Mouse (Mus musculus) T-helper 1 cell (primary cell): ENCODE results near the gene Ublcp1.

Experiments
- in situ Hi-C: fragments of 300-600 bp; cut with MboI, MseI; formaldehyde crosslinking; loops from one replicate; pipeline ENCODE4 v1.15.1; 2025; ENCODE audit warnings: high pct_unique_total_duplicates

Gene Ublcp1

DNA sequence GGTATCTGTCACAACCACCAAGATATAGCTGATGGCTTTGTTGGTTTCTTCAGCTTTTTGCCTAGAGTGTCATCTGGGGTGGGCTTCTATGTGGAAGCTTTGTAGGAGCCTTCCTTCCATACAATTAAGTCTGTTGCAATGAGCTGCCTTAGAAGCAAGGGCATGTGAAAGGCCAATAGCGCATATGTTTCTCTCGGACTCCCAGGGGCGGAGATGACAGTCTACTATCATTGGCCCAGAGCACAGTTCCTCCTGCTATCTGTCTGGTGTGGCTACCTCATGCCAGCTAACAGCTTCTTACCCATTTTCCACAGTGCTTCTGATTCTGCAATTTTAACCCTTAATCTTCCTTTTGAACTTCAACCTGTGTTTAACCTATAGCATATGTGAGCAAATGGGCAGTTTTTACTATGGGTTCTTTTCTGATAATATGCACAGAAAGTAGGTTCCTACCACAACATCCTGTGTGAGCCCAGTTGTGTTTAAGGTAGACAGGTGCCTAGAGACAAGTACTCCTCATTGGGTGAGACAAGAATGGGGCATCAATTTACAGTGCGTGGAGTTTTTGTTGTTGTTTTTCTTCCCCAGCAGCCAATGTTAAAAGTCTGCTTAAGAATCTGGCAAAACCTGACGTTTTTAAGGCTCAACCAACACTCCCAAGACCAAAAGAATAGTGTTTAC lies 24.5 kb upstream of the Ublcp1 start:
- in situ Hi-C loops = no loop called here

DNA sequence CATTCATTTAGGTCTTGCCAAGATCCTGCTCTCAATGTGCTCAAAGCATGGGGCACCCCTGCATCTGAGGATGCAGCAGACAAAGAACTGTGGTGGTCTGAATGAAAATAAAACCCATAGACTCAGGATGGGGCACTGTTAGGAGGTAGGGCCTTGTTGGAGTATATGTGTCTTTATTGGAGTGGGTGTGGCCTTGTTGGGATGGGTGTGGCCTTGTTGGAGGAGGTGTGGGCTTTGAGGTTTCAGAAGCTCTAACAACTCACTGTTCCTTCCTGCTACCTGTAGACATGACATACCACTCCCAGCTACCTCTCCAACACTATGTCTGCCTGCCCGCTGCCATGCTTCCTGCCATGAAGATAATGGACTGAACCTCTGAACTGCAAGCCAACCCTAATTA lies 18.8 kb upstream of the Ublcp1 start:
- in situ Hi-C loops = no loop called here

DNA sequence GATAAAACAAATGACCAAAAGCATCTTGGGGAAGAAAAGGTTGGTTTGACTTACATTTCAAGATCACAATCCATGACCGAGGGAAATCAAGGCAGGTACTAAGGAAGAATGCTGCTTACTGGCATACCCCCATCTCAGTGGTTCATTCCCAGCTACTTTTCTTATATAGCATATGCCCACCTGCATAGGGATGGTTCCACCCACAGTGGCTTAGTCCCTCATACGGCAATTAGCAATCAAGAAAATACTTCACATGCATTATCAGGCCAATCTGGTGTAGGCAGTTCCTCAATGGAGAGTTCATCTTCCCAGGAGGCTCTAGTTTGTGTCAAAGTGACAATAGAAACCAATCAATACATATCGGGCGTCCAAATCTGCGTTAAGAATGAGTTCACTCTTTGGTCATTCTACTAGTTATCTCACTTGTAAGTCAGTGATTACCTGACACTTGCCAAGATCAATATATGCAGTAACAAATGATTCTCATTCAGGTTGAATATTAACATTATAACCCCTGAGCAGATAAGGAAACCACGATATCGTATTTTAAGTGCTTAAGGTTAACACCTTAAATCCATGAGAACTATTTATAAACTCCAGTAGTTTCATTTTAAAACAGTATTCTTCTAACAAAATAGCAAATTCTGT lies 14.9 kb upstream of the Ublcp1 start:
- in situ Hi-C loops = no loop called here

GRCm38 (mm10) chr11:44480246-44480645 lies 9.9 kb upstream of the Ublcp1 start:
- in situ Hi-C loops = no loop called here

DNA sequence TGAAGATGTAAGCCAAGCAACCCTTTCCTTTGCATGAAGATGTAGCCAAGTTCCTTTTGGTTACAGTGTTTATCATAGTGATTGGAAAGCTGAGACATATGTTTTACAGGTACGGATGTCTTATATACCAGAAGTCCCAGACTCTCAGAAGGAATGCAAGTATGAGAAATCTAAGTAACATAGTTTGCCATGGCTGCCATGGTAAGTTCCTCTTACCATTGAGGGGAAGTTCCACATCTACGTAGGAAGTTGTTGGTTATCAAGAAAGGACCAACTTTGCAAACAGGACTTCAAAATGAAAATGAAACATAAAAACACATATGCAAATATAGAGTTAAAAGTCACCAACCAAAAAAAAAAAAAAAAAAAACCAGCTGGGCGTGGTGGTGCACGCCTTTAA lies 8.1 kb upstream of the Ublcp1 start:
- in situ Hi-C loops = no loop called here

GRCm38 (mm10) chr11:44476445-44476844 lies 6.1 kb upstream of the Ublcp1 start:
- in situ Hi-C loops = no loop called here

GRCm38 (mm10) chr11:44475467-44475866 lies 5.2 kb upstream of the Ublcp1 start:
- in situ Hi-C loops = no loop called here

DNA sequence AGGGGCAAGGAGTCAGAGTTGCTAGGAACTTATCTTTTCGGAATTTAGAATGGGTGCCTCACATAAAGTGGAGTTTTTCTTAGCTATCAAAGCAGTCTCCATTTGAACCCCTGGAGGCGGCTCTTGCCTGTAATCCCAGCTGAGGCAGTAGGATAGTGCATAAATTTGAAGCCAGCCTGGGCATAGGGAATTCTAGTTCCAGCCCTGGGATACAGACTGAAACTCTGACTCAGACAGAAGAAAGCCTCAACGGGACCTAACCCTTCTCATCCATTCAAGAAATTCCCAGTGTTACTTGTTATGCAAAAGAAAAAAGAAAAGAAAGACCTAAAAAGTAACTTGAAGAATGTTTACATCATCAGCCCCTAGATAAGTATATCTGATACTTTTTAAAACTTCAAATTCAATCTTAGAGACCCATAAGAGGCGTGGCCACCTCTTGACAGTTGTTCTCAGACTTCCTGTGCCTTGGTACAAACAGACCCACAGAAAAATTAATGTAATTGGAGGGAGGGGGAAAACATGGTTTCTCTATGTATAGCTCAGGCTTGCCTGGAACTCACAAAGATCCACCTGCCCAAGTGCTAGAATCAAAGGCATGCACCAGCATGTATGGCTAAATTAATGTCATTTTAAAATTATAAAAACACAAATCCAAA lies 1.2 kb upstream of the Ublcp1 start:
- in situ Hi-C loops = loop anchor here (25.0 kb wide), 1 partner anchor 709 kb away; no protein-coding TSS in a partner anchor

DNA sequence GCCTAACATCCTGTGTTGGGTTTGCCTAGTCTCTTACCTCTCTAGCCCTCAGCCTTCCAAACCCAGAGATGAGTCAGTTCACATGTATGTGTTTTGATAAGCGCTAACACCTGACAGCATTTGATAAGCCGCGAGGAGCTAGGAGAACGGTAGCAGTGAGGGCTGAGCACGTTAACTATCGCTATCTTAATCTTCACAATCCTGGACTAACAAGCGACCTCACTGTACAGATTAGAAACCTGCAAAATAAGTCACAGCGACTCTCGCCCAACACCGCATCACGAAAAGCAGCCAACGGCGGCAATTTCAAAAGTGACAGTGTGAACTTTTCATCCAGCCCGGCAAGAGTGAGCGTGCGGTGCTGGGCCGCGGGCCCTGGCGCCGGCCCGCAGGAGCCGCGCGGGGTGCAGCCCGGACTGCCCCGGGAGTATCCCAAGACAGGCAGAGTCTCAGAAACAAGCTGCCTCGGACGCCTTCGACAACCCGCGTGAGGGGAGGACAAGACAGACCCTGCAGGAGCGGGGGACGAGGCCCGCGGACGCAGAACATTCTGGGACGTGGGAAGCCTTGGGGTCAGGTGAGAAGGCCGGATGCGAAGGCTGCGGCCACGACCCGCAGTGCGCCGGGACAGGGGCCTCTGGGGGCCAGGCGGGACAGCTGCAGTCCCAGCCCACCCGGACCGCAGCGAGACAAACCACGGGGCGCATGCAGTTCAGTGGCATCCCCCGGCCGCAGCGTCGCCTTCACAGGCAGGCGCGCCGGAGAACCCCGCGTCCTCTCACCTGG lies 459 bp downstream of the Ublcp1 start:
- in situ Hi-C loops = loop anchor here (5.0 to 25.0 kb wide), 2 partner anchors 92 to 708 kb away; no protein-coding TSS in a partner anchor

DNA sequence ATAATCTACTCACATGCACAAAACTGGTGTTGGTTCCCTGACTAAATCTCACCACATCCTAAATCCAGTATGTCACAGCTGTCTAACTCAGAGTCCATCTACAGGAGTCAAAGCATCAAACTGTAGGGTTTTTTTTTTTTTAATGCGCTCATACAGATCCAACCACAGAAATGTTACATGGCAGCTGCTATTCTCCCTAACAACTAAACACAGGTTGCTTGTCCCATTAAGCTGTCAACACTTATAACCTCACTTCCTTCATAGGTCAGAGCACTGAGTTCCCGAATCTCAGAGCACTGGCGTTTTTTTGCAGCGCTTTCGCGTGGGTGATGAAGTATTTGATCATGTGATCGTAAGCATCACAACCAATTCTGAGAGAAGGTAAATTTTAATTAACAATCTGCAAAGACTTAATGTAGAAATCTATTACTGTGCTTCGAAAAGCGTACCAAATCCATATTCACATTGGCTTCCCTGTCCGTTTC lies 1.9 kb downstream of the Ublcp1 start:
- in situ Hi-C loops = loop anchor here (5.0 to 25.0 kb wide), 2 partner anchors 94 to 706 kb away; no protein-coding TSS in a partner anchor

DNA sequence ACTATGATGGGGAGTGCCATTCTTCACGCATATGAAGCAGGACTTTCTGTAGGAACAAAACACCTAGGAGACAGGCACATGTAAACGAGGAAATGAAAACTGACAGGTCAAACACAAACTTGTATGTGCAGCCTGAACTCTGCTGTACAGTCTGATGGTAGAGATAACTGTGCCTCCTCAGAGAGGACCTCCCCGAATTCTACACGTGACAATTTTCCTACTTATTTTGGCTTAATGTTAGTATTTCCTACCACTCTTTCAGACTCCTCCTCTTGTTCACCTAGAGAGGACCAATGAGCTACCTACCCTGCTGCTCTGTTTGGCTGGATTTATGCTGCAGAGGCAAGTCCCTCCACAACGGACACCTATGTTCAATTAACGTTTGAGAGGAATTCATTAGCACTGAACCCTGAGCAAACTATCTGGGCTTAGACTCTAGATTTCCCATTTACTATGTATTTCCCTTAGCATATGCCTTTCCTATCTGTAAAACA lies 3.3 kb downstream of the Ublcp1 start:
- in situ Hi-C loops = loop anchor here (5.0 to 25.0 kb wide), 2 partner anchors 95 to 705 kb away; no protein-coding TSS in a partner anchor

GRCm38 (mm10) chr11:44461493-44461892 lies 8.8 kb downstream of the Ublcp1 start:
- in situ Hi-C loops = loop anchor here (25.0 kb wide), 1 partner anchor 699 kb away; no protein-coding TSS in a partner anchor

- in situ Hi-C loops = loop anchor here (25.0 kb wide), 1 partner anchor 691 kb away; no protein-coding TSS in a partner anchor
Observed at GRCm38 (mm10) chr11:44453423-44453822, 16.9 kb downstream of the Ublcp1 start.

DNA sequence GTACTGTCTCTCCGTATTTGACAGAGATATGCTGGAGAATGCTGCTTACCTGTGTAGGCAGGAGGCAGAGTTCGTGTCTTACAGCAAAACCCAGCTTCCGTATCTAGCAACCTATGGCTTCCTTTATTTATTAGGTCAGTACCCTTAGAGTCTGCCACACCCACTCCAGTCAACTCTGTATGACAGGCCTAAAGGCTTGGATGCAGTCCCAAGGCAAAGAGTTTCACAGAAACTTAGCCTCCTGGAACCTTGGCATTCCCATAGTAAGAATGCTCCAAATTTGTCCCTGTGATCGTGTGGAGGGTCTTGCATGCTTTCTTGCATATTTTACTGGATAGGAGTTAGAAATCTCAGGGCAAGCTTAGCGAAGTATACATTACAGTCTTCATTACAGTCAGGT lies 18.3 kb downstream of the Ublcp1 start:
- in situ Hi-C loops = loop anchor here (25.0 kb wide), 1 partner anchor 690 kb away; no protein-coding TSS in a partner anchor

GRCm38 (mm10) chr11:44451046-44451445 lies 19.3 kb downstream of the Ublcp1 start:
- in situ Hi-C loops = loop anchor here (25.0 kb wide), 1 partner anchor 689 kb away; no protein-coding TSS in a partner anchor

DNA sequence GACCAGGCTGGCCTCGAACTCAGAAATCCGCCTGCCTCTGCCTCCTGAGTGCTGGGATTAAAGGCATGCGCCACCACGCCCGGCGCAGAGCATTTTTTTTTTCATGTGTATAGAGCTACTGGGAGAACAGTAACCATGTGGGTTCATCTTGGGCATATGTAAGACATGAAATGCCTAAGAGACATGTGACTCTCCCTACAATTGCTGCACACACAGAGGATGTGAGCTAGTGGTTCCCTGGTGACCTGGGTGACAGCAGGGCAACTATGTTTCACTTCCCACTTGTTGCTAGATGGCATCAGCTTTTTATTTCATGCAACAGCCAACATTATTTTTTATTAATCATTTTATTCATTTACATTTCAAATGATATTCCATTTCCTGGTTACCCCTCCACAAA lies 32.5 kb downstream of the Ublcp1 start:
- in situ Hi-C loops = no loop called here

DNA sequence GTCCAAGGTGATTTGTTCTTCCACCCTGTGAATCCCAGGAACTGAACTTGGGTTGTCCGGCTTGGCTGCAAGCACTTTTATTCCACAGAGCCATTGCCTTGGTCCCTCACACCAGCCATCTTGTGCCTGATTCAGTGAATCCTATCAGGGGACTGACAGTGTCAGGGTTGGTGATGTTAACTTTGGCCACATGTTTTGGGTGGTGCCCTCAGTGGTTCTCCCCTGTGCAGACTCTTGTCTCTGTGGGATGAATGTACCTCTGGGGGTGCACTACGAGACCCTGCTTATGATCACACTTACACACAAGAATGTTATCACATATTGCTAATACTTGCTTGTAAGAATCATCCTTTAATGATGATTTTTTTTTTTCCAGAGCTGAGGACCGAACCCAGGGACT lies 40.3 kb downstream of the Ublcp1 start:
- in situ Hi-C loops = no loop called here

DNA sequence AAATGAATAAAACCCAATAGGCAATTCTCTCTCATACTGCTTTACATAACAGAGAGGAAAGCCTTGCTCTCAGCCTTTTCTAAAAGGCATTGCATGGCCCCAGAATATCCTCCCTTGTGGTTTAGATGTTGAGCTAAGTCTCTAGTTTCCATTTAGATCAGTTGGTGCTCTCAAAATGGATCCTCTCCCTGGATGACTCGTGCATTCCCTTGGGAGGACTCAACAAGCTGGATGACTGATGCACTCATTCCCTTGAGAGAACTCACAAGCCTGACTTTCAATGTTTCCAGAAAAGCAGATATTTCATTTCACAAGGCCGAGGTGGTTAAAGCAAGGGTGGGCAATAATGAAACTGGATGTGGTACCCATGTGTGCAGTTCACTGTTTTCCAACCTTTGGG lies 42.3 kb downstream of the Ublcp1 start:
- in situ Hi-C loops = no loop called here

- in situ Hi-C loops = no loop called here
Observed at GRCm38 (mm10) chr11:44425626-44426025, 44.7 kb downstream of the Ublcp1 start.

GRCm38 (mm10) chr11:44425006-44425405 lies 45.3 kb downstream of the Ublcp1 start:
- in situ Hi-C loops = no loop called here

GRCm38 (mm10) chr11:44423955-44424354 lies 46.3 kb downstream of the Ublcp1 start:
- in situ Hi-C loops = no loop called here
